8 mouse cellular contexts compared by ENCODE assay signal in the genomic region with DNA sequence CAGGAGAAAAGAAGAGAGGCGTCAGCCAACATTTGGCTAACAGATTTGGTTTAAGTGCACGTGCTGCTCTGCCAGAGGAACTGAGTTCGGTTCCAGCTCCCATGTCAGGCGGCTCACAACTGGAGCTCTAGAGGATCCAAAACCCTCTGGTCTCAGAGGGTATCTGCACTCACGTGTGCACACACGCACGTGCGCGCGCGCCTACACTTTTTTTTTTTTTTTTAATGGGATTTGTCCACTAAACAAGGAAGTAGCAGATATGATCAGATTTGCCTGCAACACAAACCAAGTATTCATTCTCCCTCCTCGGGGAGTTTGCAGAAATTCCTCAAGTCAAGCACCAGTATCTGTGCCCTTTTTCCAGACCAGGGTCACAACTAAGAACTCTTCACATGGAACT. TPM values are rescaled to one million over a fixed set of nuclear protein-coding genes. Genes with fewer than 3 reads are reported as not detected.
A peak's percentile ranks its signal among the peaks of the same experiment; 100 is the strongest.
DNase-seq lines count a peak whose midpoint lies in the region; ATAC-seq lines count a peak whose summit lies in the region.

No protein-coding gene starts in this region.

- H3K4me2 ChIP-seq in lung, embryonic 16.5 days (ENCODE audit: low read depth, low read length), result peak overlapping the region; percentile 96
- H3K4me2 ChIP-seq in hindbrain, embryonic 11.5 days (replicated peaks; ENCODE audit: low read depth, low read length), result peak overlapping the region; percentile 78
- H3K4me2 ChIP-seq in midbrain, embryonic 13.5 days (replicated peaks), result peak overlapping the region; percentile 84

- 4% methylated on average over 12 of the region's 12 CpGs for WGBS in lung, embryonic 16.5 days
- WGBS in hindbrain, embryonic 11.5 days, result 12% methylated on average over 12 of the region's 12 CpGs
- 12% methylated on average over 12 of the region's 12 CpGs for WGBS in midbrain, embryonic 13.5 days

- peaks cover 11% of the 10 kb centered on the region for H3K4me1 ChIP-seq in lung, embryonic 16.5 days (replicated peaks; ENCODE audit: control insufficient read depth, insufficient read depth, low read length)
- H3K4me1 ChIP-seq in hindbrain, embryonic 11.5 days (replicated peaks; ENCODE audit: control insufficient read depth, insufficient read depth, low read length), result peaks cover 2% of the 10 kb centered on the region; the same call in 1 of the 2 replicates
- H3K4me1 ChIP-seq in midbrain, embryonic 13.5 days (replicated peaks), result peaks cover 18% of the 10 kb centered on the region

- 0 out of 2 replicates have a peak, but pooled peaks cover 5% of the 10 kb centered on the region for H3K36me3 ChIP-seq in lung, embryonic 16.5 days (ENCODE audit: control insufficient read depth, insufficient read depth, low read length)
- no peaks in the 10 kb centered on the region for H3K36me3 ChIP-seq in hindbrain, embryonic 11.5 days (ENCODE audit: control insufficient read depth, insufficient read depth, low read length)
- peaks cover 27% of the 10 kb centered on the region for H3K36me3 ChIP-seq in midbrain, embryonic 13.5 days

- DNase-seq in lung, adult 18-20 months, result no peak
- peak; percentile 14 for DNase-seq in c-Kit-positive CD71-positive TER-119-positive erythroid progenitor cells, embryonic 14.5 days (ENCODE audit: low spot score)
- no peak for DNase-seq in hindbrain, embryonic 11.5 days (ENCODE audit: low spot score)
- no peak for DNase-seq in ovary, postnatal 36 days (ENCODE audit: low spot score)
- no peak for DNase-seq in urinary bladder, postnatal 25 days (ENCODE audit: low spot score)

- peak overlapping the region; percentile 97 for H3K27ac ChIP-seq in lung, embryonic 16.5 days (ENCODE audit: low read length)
- peak overlapping the region; percentile 95; the same call in 1 of the 2 replicates for H3K27ac ChIP-seq in hindbrain, embryonic 11.5 days (ENCODE audit: low read depth, low read length)
- H3K27ac ChIP-seq in midbrain, embryonic 13.5 days, result peak overlapping the region; percentile 98; the same call in 1 of the 2 replicates

- no peaks in the 10 kb centered on the region for H3K27me3 ChIP-seq in lung, embryonic 16.5 days (ENCODE audit: control insufficient read depth, insufficient read depth, low read depth, low read length)
- no peaks in the 10 kb centered on the region for H3K27me3 ChIP-seq in hindbrain, embryonic 11.5 days (ENCODE audit: control insufficient read depth, insufficient read depth, low read length)
- no peaks in the 10 kb centered on the region for H3K27me3 ChIP-seq in midbrain, embryonic 13.5 days

- ATAC-seq in lung, embryonic 16.5 days (ENCODE audit: low read depth), result no peak
- ATAC-seq in hindbrain, embryonic 11.5 days (ENCODE audit: low FRiP score), result no peak
- no peak for ATAC-seq in midbrain, embryonic 13.5 days
- no peak for ATAC-seq in monocyte, adult 5-6 weeks (replicated peaks; ENCODE audit: insufficient number of reproducible peaks, low FRiP score, low TSS enrichment, poor library complexity, severe bottlenecking)

- peak overlapping the region; percentile 75 for H3K4me3 ChIP-seq in lung, embryonic 16.5 days (ENCODE audit: low read length)
- peak overlapping the region; percentile 55 for H3K4me3 ChIP-seq in hindbrain, embryonic 11.5 days (ENCODE audit: low read depth, low read length)
- H3K4me3 ChIP-seq in midbrain, embryonic 13.5 days (replicated peaks), result peak overlapping the region; percentile 60

- H3K9me3 ChIP-seq in lung, embryonic 16.5 days (ENCODE audit: control insufficient read depth, low read length), result no peaks in the 10 kb centered on the region
- no peaks in the 10 kb centered on the region for H3K9me3 ChIP-seq in hindbrain, embryonic 11.5 days (ENCODE audit: control insufficient read depth, low read length)
- H3K9me3 ChIP-seq in midbrain, embryonic 13.5 days, result no peaks in the 10 kb centered on the region

- peak overlapping the region; percentile 79 for H3K9ac ChIP-seq in lung, embryonic 16.5 days (ENCODE audit: low read length)
- H3K9ac ChIP-seq in hindbrain, embryonic 11.5 days (ENCODE audit: low read depth, low read length), result peak overlapping the region; percentile 86
- H3K9ac ChIP-seq in midbrain, embryonic 13.5 days (replicated peaks), result peak overlapping the region; percentile 70

RNA-seq across cellular contexts. Expression of gene Dhodh, which starts 0.8 kb away (rescaled TPM):
- polyA plus RNA-seq in lung, embryonic 16.5 days (2015; fragmentation: Nextera tagmentation; extraction: Ambion mirVana), result 40.9 and 42.1 TPM in 2 replicates
- polyA plus RNA-seq in hindbrain, embryonic 11.5 days (2014; fragmentation: Nextera tagmentation; extraction: Ambion mirVana), result 34.4 and 36.3 TPM in 2 replicates
- polyA plus RNA-seq in midbrain, embryonic 13.5 days (2015; fragmentation: Nextera tagmentation; extraction: Ambion mirVana), result 36.8 and 36.9 TPM in 2 replicates
- total RNA-seq in monocyte, adult 5-6 weeks (2017), result 6.1 to 12.4 TPM (median 11.2 TPM) in 3 replicates

RNA-seq across cellular contexts. Expression of gene Pkd1l3, which starts 6.7 kb away (rescaled TPM):
- polyA plus RNA-seq in lung, embryonic 16.5 days (2015; fragmentation: Nextera tagmentation; extraction: Ambion mirVana), result 0.08 TPM in 1 of 2 replicates, not detected in the other
- 0.27 and 0.69 TPM in 2 replicates for polyA plus RNA-seq in hindbrain, embryonic 11.5 days (2014; fragmentation: Nextera tagmentation; extraction: Ambion mirVana)
- 0.12 and 0.21 TPM in 2 replicates for polyA plus RNA-seq in midbrain, embryonic 13.5 days (2015; fragmentation: Nextera tagmentation; extraction: Ambion mirVana)
- total RNA-seq in monocyte, adult 5-6 weeks (2017), result 1.1 TPM in 1 of 3 replicates, not detected in the others

RNA-seq across cellular contexts. Expression of gene Hp, which starts 28.7 kb away (rescaled TPM):
- 62.6 and 90.4 TPM in 2 replicates for polyA plus RNA-seq in lung, embryonic 16.5 days (2015; fragmentation: Nextera tagmentation; extraction: Ambion mirVana)
- 0.81 and 1.7 TPM in 2 replicates for polyA plus RNA-seq in hindbrain, embryonic 11.5 days (2014; fragmentation: Nextera tagmentation; extraction: Ambion mirVana)
- polyA plus RNA-seq in midbrain, embryonic 13.5 days (2015; fragmentation: Nextera tagmentation; extraction: Ambion mirVana), result 0.24 and 0.35 TPM in 2 replicates
- 90.5 to 206 TPM (median 128 TPM) in 3 replicates for total RNA-seq in monocyte, adult 5-6 weeks (2017)

RNA-seq across cellular contexts. Expression of gene Txnl4b, which starts 42.0 kb away (rescaled TPM):
- 26.0 and 29.6 TPM in 2 replicates for polyA plus RNA-seq in lung, embryonic 16.5 days (2015; fragmentation: Nextera tagmentation; extraction: Ambion mirVana)
- 31.5 and 33.2 TPM in 2 replicates for polyA plus RNA-seq in hindbrain, embryonic 11.5 days (2014; fragmentation: Nextera tagmentation; extraction: Ambion mirVana)
- polyA plus RNA-seq in midbrain, embryonic 13.5 days (2015; fragmentation: Nextera tagmentation; extraction: Ambion mirVana), result 30.9 and 34.1 TPM in 2 replicates
- 8.9 to 10.1 TPM (median 9.8 TPM) in 3 replicates for total RNA-seq in monocyte, adult 5-6 weeks (2017)

RNA-seq across cellular contexts. Expression of gene Dhx38, which starts 42.0 kb away (rescaled TPM):
- polyA plus RNA-seq in lung, embryonic 16.5 days (2015; fragmentation: Nextera tagmentation; extraction: Ambion mirVana), result 23.9 and 25.3 TPM in 2 replicates
- polyA plus RNA-seq in hindbrain, embryonic 11.5 days (2014; fragmentation: Nextera tagmentation; extraction: Ambion mirVana), result 14.9 and 19.5 TPM in 2 replicates
- polyA plus RNA-seq in midbrain, embryonic 13.5 days (2015; fragmentation: Nextera tagmentation; extraction: Ambion mirVana), result 22.8 and 24.7 TPM in 2 replicates
- total RNA-seq in monocyte, adult 5-6 weeks (2017), result 89.8 to 95.4 TPM (median 90.7 TPM) in 3 replicates

Comparison
In these comparisons a context has a peak if more than half of its experiments do, and no peak if none do; other contexts are left out.
1. RNA of gene Hp, which starts 28.7 kb away (polyA plus RNA-seq): 62.6 to 90.4 TPM in lung, embryonic 16.5 days; 0.81 to 1.7 TPM in hindbrain, embryonic 11.5 days and 0.24 to 0.35 TPM in midbrain, embryonic 13.5 days; every median in the first group is over 10 times any median in the second.
2. Peak in every context shown above with its lines, with median percentiles within 50 percentile points of each other: H3K27ac ChIP-seq, H3K4me2 ChIP-seq, H3K4me3 ChIP-seq and H3K9ac ChIP-seq.